Mouse (Mus musculus): ENCODE data around the gene Mettl23. TPM values are rescaled to one million over a fixed set of nuclear protein-coding genes. Genes with fewer than 3 reads are reported as not detected.

Gene Mettl23
- polyA plus RNA-seq, 1 experiment from 2014 or later, result 88.5 TPM

DNA sequence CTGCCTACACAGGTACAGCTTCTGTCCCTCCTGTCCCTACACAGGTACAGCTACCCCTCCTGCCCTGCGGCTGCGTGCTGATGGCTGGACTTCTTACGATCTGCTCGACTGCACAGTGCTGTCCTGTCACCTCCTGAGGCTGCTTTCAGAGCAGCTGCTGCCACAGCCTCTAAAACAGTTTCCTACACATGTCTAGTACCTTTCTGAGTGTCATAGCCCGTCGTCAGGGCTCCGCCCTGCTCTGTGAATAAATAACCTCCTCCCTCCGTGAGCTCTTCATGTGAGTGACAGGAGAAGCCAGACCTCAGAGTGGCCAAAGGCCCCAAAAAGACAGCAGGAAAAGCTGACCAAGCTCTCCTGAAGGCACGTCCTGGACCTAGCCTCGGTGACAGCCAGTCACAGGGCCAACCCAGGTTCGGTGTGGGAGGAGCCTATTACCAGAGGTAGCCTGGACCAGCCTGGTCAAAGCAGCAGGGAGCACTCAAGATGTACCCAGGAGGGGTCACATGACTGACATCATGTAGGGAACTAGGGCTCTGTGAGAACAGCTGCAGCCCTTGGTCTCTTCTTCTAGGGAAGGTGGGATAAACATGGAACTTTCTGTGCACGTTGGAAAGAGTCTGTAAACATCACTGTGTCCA, 23.0 kb downstream of the Mettl23 start:
- no peak for ATAC-seq
- Histone ChIP-seq H3K36me3 (ENCODE audit: control insufficient read depth, insufficient read depth) (peaks cover 29% of the 10 kb centered on the region), H3K4me3 (replicated peaks; ENCODE audit: low read length) (no peak overlapping the region), H3K4me2 (ENCODE audit: low read length) (no peak overlapping the region), H3K27me3 (replicated peaks; ENCODE audit: control insufficient read depth, insufficient read depth, low read length) (no peaks in the 10 kb centered on the region), H3K9ac (replicated peaks; ENCODE audit: low read depth, low read length) (no peak overlapping the region), H3K27ac (ENCODE audit: low read length) (no peak overlapping the region), H3K9me3 (ENCODE audit: control insufficient read depth, low read length) (no peaks in the 10 kb centered on the region), H3K4me1 (replicated peaks; ENCODE audit: control insufficient read depth, insufficient read depth, low read length) (no peaks in the 10 kb centered on the region)
- 86% methylated on average over 12 of the region's 12 CpGs for WGBS

DNA sequence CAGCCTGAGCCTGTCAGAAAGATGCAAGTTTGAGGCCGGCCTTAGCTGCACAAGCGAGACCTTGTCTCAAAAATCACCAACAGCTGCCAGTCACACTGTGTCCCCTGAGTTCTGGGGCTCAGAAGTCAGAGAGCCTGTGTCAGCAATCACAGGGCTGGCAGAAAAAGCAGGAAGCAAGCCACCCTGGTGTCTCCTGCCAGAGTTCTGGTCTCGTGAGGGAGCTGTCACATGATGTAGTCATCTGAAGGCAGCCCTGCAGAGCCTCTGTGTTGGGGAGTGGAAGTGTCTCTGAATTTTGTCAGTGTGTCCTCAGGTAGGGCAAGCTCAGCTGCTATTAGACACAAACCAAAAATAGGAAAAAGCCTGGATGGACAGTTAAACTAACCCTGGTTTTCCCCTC, 25.1 kb downstream of the Mettl23 start:
- no peak overlapping the region for H3K4me2 ChIP-seq (ENCODE audit: low read length)
- no peaks in the 10 kb centered on the region for H3K9me3 ChIP-seq (ENCODE audit: control insufficient read depth, low read length)
- H3K9ac ChIP-seq (replicated peaks; ENCODE audit: low read depth, low read length), result no peak overlapping the region
- WGBS, result 81% methylated on average over 3 of the region's 3 CpGs
- no peaks in the 10 kb centered on the region for H3K27me3 ChIP-seq (replicated peaks; ENCODE audit: control insufficient read depth, insufficient read depth, low read length)
- ATAC-seq, result no peak
- no peak overlapping the region for H3K27ac ChIP-seq (ENCODE audit: low read length)
- no peaks in the 10 kb centered on the region for H3K4me1 ChIP-seq (replicated peaks; ENCODE audit: control insufficient read depth, insufficient read depth, low read length)
- H3K36me3 ChIP-seq (ENCODE audit: control insufficient read depth, insufficient read depth), result peaks cover 21% of the 10 kb centered on the region
- no peak overlapping the region for H3K4me3 ChIP-seq (replicated peaks; ENCODE audit: low read length)

DNA sequence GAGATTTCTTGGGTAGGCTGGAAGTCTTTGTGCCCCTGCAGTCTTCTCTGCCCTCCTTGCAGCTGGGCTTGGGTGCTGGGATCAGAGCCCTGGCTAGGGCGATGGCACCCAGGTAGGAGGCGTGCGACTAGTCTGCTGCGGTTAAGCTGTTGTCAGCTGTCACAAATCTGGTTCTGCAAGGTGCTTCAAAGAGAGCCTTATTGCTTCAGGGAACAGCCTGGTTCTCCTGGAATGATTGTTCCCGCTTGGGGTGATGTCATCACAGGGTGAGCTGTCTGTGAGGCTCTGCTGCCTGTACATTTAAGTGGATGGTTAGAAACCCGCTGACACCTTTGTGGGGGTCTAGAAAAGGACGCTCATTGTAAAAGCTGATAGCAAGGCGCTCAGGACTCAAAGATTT, 26.1 kb downstream of the Mettl23 start:
- no peak for ATAC-seq
- Histone ChIP-seq H3K4me1 (replicated peaks; ENCODE audit: control insufficient read depth, insufficient read depth, low read length) (no peaks in the 10 kb centered on the region), H3K27ac (ENCODE audit: low read length) (no peak overlapping the region), H3K9ac (replicated peaks; ENCODE audit: low read depth, low read length) (no peak overlapping the region), H3K9me3 (ENCODE audit: control insufficient read depth, low read length) (no peaks in the 10 kb centered on the region), H3K4me3 (replicated peaks; ENCODE audit: low read length) (no peak overlapping the region), H3K36me3 (ENCODE audit: control insufficient read depth, insufficient read depth) (peaks cover 26% of the 10 kb centered on the region), H3K27me3 (replicated peaks; ENCODE audit: control insufficient read depth, insufficient read depth, low read length) (no peaks in the 10 kb centered on the region), H3K4me2 (ENCODE audit: low read length) (no peak overlapping the region)
- WGBS, result 91% methylated on average over 8 of the region's 8 CpGs

GRCm38 (mm10) chr11:116869641-116870040, 26.6 kb downstream of the Mettl23 start:
- Histone ChIP-seq H3K27ac (ENCODE audit: low read length) (no peak overlapping the region), H3K36me3 (ENCODE audit: control insufficient read depth, insufficient read depth) (peaks cover 28% of the 10 kb centered on the region), H3K27me3 (replicated peaks; ENCODE audit: control insufficient read depth, insufficient read depth, low read length) (no peaks in the 10 kb centered on the region), H3K9ac (replicated peaks; ENCODE audit: low read depth, low read length) (no peak overlapping the region), H3K4me1 (replicated peaks; ENCODE audit: control insufficient read depth, insufficient read depth, low read length) (no peaks in the 10 kb centered on the region), H3K4me3 (replicated peaks; ENCODE audit: low read length) (no peak overlapping the region), H3K9me3 (ENCODE audit: control insufficient read depth, low read length) (no peaks in the 10 kb centered on the region), H3K4me2 (ENCODE audit: low read length) (no peak overlapping the region)
- 93% methylated on average over 4 of the region's 4 CpGs for WGBS
- no peak for ATAC-seq

- WGBS, result 90% methylated on average over 9 of the region's 9 CpGs
- Histone ChIP-seq H3K36me3 (ENCODE audit: control insufficient read depth, insufficient read depth) (peaks cover 20% of the 10 kb centered on the region), H3K4me1 (replicated peaks; ENCODE audit: control insufficient read depth, insufficient read depth, low read length) (no peaks in the 10 kb centered on the region), H3K9me3 (ENCODE audit: control insufficient read depth, low read length) (no peaks in the 10 kb centered on the region), H3K4me2 (ENCODE audit: low read length) (no peak overlapping the region), H3K4me3 (replicated peaks; ENCODE audit: low read length) (no peak overlapping the region), H3K9ac (replicated peaks; ENCODE audit: low read depth, low read length) (no peak overlapping the region), H3K27ac (ENCODE audit: low read length) (no peak overlapping the region), H3K27me3 (replicated peaks; ENCODE audit: control insufficient read depth, insufficient read depth, low read length) (no peaks in the 10 kb centered on the region)
- ATAC-seq, result no peak
These were observed 28.5 kb downstream of the Mettl23 start for GRCm38 (mm10) chr11:116871538-116871937.

DNA sequence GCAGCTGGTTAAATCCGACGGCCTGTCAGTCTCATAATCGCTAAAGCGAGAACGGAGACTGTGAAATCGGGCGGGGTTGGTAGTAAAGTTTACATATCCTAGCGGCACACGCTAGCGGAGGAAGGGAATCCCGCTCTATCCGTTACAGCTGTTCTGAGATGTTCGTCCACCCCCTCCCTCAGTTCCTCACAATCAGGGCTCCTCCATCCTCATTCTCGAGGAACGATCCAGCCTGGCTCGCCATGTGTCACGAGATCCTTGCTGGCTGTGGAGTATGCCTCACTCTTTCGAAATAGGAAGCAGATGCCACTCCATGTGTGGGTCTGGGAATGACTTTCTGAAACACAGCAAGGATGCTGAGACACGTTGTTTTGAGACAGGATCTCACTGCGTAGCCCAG, 30.9 kb downstream of the Mettl23 start:
- Histone ChIP-seq H3K27ac (ENCODE audit: low read length) (no peak overlapping the region), H3K4me2 (ENCODE audit: low read length) (no peak overlapping the region), H3K27me3 (replicated peaks; ENCODE audit: control insufficient read depth, insufficient read depth, low read length) (no peaks in the 10 kb centered on the region), H3K9me3 (ENCODE audit: control insufficient read depth, low read length) (no peaks in the 10 kb centered on the region), H3K4me3 (replicated peaks; ENCODE audit: low read length) (no peak overlapping the region), H3K4me1 (replicated peaks; ENCODE audit: control insufficient read depth, insufficient read depth, low read length) (no peaks in the 10 kb centered on the region), H3K9ac (replicated peaks; ENCODE audit: low read depth, low read length) (no peak overlapping the region), H3K36me3 (ENCODE audit: control insufficient read depth, insufficient read depth) (peaks cover 19% of the 10 kb centered on the region)
- 81% methylated on average over 20 of the region's 20 CpGs for WGBS
- no peak for ATAC-seq

GRCm38 (mm10) chr11:116878454-116878853, 35.4 kb downstream of the Mettl23 start:
- H3K4me3 ChIP-seq (replicated peaks; ENCODE audit: low read length), result no peak overlapping the region
- no peak overlapping the region for H3K9ac ChIP-seq (replicated peaks; ENCODE audit: low read depth, low read length)
- no peak for ATAC-seq
- H3K4me2 ChIP-seq (ENCODE audit: low read length), result no peak overlapping the region
- peaks cover 8% of the 10 kb centered on the region for H3K36me3 ChIP-seq (ENCODE audit: control insufficient read depth, insufficient read depth)
- no peak overlapping the region for H3K27ac ChIP-seq (ENCODE audit: low read length)
- no peaks in the 10 kb centered on the region for H3K4me1 ChIP-seq (replicated peaks; ENCODE audit: control insufficient read depth, insufficient read depth, low read length)
- no peaks in the 10 kb centered on the region for H3K9me3 ChIP-seq (ENCODE audit: control insufficient read depth, low read length)
- H3K27me3 ChIP-seq (replicated peaks; ENCODE audit: control insufficient read depth, insufficient read depth, low read length), result no peaks in the 10 kb centered on the region
- 87% methylated on average over 8 of the region's 8 CpGs for WGBS

DNA sequence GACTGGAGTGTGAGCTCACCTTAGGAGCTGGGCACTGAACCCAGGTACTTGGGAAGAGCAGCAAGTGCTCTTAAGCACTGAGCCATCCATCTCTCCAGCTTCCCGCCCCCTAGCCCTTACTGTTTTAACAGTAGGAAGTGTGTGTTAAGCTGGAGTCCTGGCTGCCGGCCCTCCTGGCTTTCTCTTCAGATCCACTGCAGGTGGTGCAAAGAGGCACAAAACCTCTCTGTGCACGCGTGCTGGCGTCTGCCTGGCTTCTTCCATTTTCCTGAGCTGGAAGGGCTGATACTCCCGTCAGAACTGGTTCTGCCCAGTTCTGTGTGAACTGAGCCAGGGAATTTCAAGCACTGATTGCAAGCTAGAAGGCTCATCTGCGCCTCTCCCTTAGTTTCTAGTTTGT, 37.8 kb downstream of the Mettl23 start:
- Histone ChIP-seq H3K4me1 (replicated peaks; ENCODE audit: control insufficient read depth, insufficient read depth, low read length) (peaks cover 6% of the 10 kb centered on the region), H3K36me3 (ENCODE audit: control insufficient read depth, insufficient read depth) (no peaks in the 10 kb centered on the region), H3K4me2 (ENCODE audit: low read length) (no peak overlapping the region), H3K9me3 (ENCODE audit: control insufficient read depth, low read length) (no peaks in the 10 kb centered on the region), H3K4me3 (replicated peaks; ENCODE audit: low read length) (no peak overlapping the region), H3K27ac (ENCODE audit: low read length) (no peak overlapping the region), H3K9ac (replicated peaks; ENCODE audit: low read depth, low read length) (no peak overlapping the region), H3K27me3 (replicated peaks; ENCODE audit: control insufficient read depth, insufficient read depth, low read length) (no peaks in the 10 kb centered on the region)
- ATAC-seq, result no peak
- WGBS, result 56% methylated on average over 7 of the region's 7 CpGs

DNA sequence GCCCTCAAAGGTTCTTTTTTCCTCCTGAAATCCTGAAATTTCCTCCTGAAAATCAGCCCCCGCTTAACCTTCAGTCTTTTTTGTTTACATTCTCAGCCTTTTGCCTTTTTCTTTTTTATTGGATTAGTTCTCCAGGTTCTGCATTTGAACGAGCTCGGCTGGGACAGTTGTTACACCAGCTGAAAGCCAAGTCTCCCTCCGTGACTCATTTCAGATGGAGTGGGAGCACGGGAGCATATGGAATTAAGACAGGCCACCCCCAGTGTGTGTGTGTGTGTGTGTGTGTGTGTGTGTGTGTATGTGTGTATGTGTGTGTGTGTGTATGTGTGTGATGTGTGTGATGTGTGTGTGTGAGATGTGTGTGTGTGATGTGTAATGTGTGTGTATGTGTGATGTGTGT, 38.4 kb downstream of the Mettl23 start:
- Histone ChIP-seq H3K4me2 (ENCODE audit: low read length) (no peak overlapping the region), H3K9me3 (ENCODE audit: control insufficient read depth, low read length) (no peaks in the 10 kb centered on the region), H3K4me3 (replicated peaks; ENCODE audit: low read length) (no peak overlapping the region), H3K9ac (replicated peaks; ENCODE audit: low read depth, low read length) (no peak overlapping the region), H3K4me1 (replicated peaks; ENCODE audit: control insufficient read depth, insufficient read depth, low read length) (peaks cover 8% of the 10 kb centered on the region), H3K27ac (ENCODE audit: low read length) (no peak overlapping the region), H3K27me3 (replicated peaks; ENCODE audit: control insufficient read depth, insufficient read depth, low read length) (no peaks in the 10 kb centered on the region), H3K36me3 (ENCODE audit: control insufficient read depth, insufficient read depth) (no peaks in the 10 kb centered on the region)
- 41% methylated on average over 5 of the region's 5 CpGs for WGBS
- no peak for ATAC-seq

- Histone ChIP-seq H3K27me3 (replicated peaks; ENCODE audit: control insufficient read depth, insufficient read depth, low read length) (no peaks in the 10 kb centered on the region), H3K36me3 (ENCODE audit: control insufficient read depth, insufficient read depth) (no peaks in the 10 kb centered on the region), H3K27ac (ENCODE audit: low read length) (no peak overlapping the region), H3K9me3 (ENCODE audit: control insufficient read depth, low read length) (no peaks in the 10 kb centered on the region), H3K4me2 (ENCODE audit: low read length) (no peak overlapping the region), H3K4me3 (replicated peaks; ENCODE audit: low read length) (no peak overlapping the region), H3K4me1 (replicated peaks; ENCODE audit: control insufficient read depth, insufficient read depth, low read length) (peaks cover 8% of the 10 kb centered on the region), H3K9ac (replicated peaks; ENCODE audit: low read depth, low read length) (no peak overlapping the region)
- WGBS, result 77% methylated on average over 10 of the region's 10 CpGs
- no peak for ATAC-seq
These were observed 39.4 kb downstream of the Mettl23 start for GRCm38 (mm10) chr11:116882446-116882845.

Measured in forebrain, embryonic 16.5 days (tissue).